Mouse (Mus musculus): ENCODE data around the gene A330070K13Rik. TPM values are rescaled to one million over a fixed set of nuclear protein-coding genes. Genes with fewer than 3 reads are reported as not detected.

The A330070K13Rik gene
- polyA plus RNA-seq, 1 experiment from 2014 or later, result not detected

- no peaks in the 10 kb centered on the region for H3K36me3 ChIP-seq (ENCODE audit: control insufficient read depth, insufficient read depth)
- H3K4me3 ChIP-seq (ENCODE audit: low read depth, low read length), result no peak overlapping the region
- H3K9me3 ChIP-seq (replicated peaks; ENCODE audit: control insufficient read depth, low read length), result 0 out of 2 replicates have a peak, but pooled peaks cover 2% of the 10 kb centered on the region
- no peaks in the 10 kb centered on the region for H3K4me1 ChIP-seq (ENCODE audit: control insufficient read depth, low read depth, low read length)
- WGBS (ENCODE audit: insufficient replicate concordance), result 60% methylated on average over 7 of the region's 7 CpGs
- H3K9ac ChIP-seq (ENCODE audit: low read depth, low read length), result no peak overlapping the region
- H3K27ac ChIP-seq (ENCODE audit: low read length), result no peak overlapping the region
- no peaks in the 10 kb centered on the region for H3K27me3 ChIP-seq (ENCODE audit: control insufficient read depth, insufficient read depth, low read depth, low read length)
- ATAC-seq (ENCODE audit: low read depth), result no peak
- no peak overlapping the region for H3K4me2 ChIP-seq (ENCODE audit: low read depth, low read length)
Observed at GRCm38 (mm10) chr5:130386418-130386817, 2.0 kb upstream of the A330070K13Rik start.

GRCm38 (mm10) chr5:130375411-130375810 lies 9.0 kb downstream of the A330070K13Rik start:
- no peak for ATAC-seq (ENCODE audit: low read depth)
- 81% methylated on average over 3 of the region's 3 CpGs for WGBS (ENCODE audit: insufficient replicate concordance)
- Histone ChIP-seq H3K4me1 (ENCODE audit: control insufficient read depth, low read depth, low read length) (no peaks in the 10 kb centered on the region), H3K9ac (ENCODE audit: low read depth, low read length) (no peak overlapping the region), H3K27ac (ENCODE audit: low read length) (no peak overlapping the region), H3K4me3 (ENCODE audit: low read depth, low read length) (no peak overlapping the region), H3K4me2 (ENCODE audit: low read depth, low read length) (no peak overlapping the region), H3K27me3 (ENCODE audit: control insufficient read depth, insufficient read depth, low read depth, low read length) (no peaks in the 10 kb centered on the region), H3K9me3 (replicated peaks; ENCODE audit: control insufficient read depth, low read length) (no peaks in the 10 kb centered on the region; the same call in 1 of the 2 replicates), H3K36me3 (ENCODE audit: control insufficient read depth, insufficient read depth) (no peaks in the 10 kb centered on the region)

DNA sequence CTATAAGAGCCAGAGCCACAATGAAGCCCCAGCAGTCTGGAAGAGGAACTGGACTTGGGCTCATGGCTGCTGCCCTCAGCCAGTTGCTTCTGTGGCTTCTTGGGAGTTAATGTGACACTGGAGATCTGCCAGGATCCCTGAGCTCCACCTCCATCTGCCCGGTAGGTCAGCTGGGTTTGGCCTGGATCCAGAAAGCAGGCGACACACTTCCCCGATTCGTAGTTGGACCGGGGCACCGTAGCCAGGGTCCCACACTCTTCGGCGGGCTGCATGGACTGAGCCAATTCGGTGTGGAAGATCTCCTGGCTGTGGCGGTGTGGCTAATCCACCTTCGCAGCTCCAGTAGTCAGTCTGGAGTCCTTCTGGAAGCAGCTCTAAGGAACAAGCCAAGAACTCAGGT lies 15.2 kb downstream of the A330070K13Rik start, which contains the start of gene Caln1:
Gene Caln1 (plus strand): TSS at position 219 of the 400 bp plus-strand sequence.
- no peaks in the 10 kb centered on the region for H3K9me3 ChIP-seq (replicated peaks; ENCODE audit: control insufficient read depth, low read length)
- H3K9ac ChIP-seq (ENCODE audit: low read depth, low read length), result no peak within 1 kb of the TSS
- no peak within 1 kb of the TSS for H3K27ac ChIP-seq (ENCODE audit: low read length)
- H3K27me3 ChIP-seq (ENCODE audit: control insufficient read depth, insufficient read depth, low read depth, low read length), result no peaks in the 10 kb centered on the region
- H3K36me3 ChIP-seq (ENCODE audit: control insufficient read depth, insufficient read depth), result no peaks in the 10 kb centered on the region
- no peak for ATAC-seq (ENCODE audit: low read depth)
- no peak within 1 kb of the TSS for H3K4me2 ChIP-seq (ENCODE audit: low read depth, low read length)
- no peaks in the 10 kb centered on the region for H3K4me1 ChIP-seq (ENCODE audit: control insufficient read depth, low read depth, low read length)
- 79% methylated on average over 11 of the region's 11 CpGs for WGBS (ENCODE audit: insufficient replicate concordance)
- no peak within 1 kb of the TSS for H3K4me3 ChIP-seq (ENCODE audit: low read depth, low read length)

GRCm38 (mm10) chr5:130368236-130368635 lies 16.2 kb downstream of the A330070K13Rik start:
- Histone ChIP-seq H3K27ac (ENCODE audit: low read length) (no peak overlapping the region), H3K4me3 (ENCODE audit: low read depth, low read length) (no peak overlapping the region), H3K9ac (ENCODE audit: low read depth, low read length) (no peak overlapping the region), H3K4me1 (ENCODE audit: control insufficient read depth, low read depth, low read length) (no peaks in the 10 kb centered on the region), H3K4me2 (ENCODE audit: low read depth, low read length) (no peak overlapping the region), H3K27me3 (ENCODE audit: control insufficient read depth, insufficient read depth, low read depth, low read length) (no peaks in the 10 kb centered on the region), H3K36me3 (ENCODE audit: control insufficient read depth, insufficient read depth) (no peaks in the 10 kb centered on the region), H3K9me3 (replicated peaks; ENCODE audit: control insufficient read depth, low read length) (no peaks in the 10 kb centered on the region)
- no peak for ATAC-seq (ENCODE audit: low read depth)
- 59% methylated on average over 6 of the region's 6 CpGs for WGBS (ENCODE audit: insufficient replicate concordance)

- Histone ChIP-seq H3K36me3 (ENCODE audit: control insufficient read depth, insufficient read depth) (no peaks in the 10 kb centered on the region), H3K4me2 (ENCODE audit: low read depth, low read length) (no peak overlapping the region), H3K9me3 (replicated peaks; ENCODE audit: control insufficient read depth, low read length) (no peaks in the 10 kb centered on the region), H3K4me1 (ENCODE audit: control insufficient read depth, low read depth, low read length) (no peaks in the 10 kb centered on the region), H3K27me3 (ENCODE audit: control insufficient read depth, insufficient read depth, low read depth, low read length) (no peaks in the 10 kb centered on the region), H3K27ac (ENCODE audit: low read length) (no peak overlapping the region), H3K4me3 (ENCODE audit: low read depth, low read length) (no peak overlapping the region), H3K9ac (ENCODE audit: low read depth, low read length) (no peak overlapping the region)
- WGBS (ENCODE audit: insufficient replicate concordance), result 48% methylated on average over 3 of the region's 3 CpGs
- ATAC-seq (ENCODE audit: low read depth), result no peak
Observed at GRCm38 (mm10) chr5:130363773-130364172, 20.7 kb downstream of the A330070K13Rik start.

GRCm38 (mm10) chr5:130363111-130363510 lies 21.3 kb downstream of the A330070K13Rik start:
- H3K36me3 ChIP-seq (ENCODE audit: control insufficient read depth, insufficient read depth), result no peaks in the 10 kb centered on the region
- ATAC-seq (ENCODE audit: low read depth), result no peak
- no peaks in the 10 kb centered on the region for H3K4me1 ChIP-seq (ENCODE audit: control insufficient read depth, low read depth, low read length)
- H3K4me3 ChIP-seq (ENCODE audit: low read depth, low read length), result no peak overlapping the region
- H3K9ac ChIP-seq (ENCODE audit: low read depth, low read length), result no peak overlapping the region
- no peaks in the 10 kb centered on the region for H3K27me3 ChIP-seq (ENCODE audit: control insufficient read depth, insufficient read depth, low read depth, low read length)
- H3K4me2 ChIP-seq (ENCODE audit: low read depth, low read length), result no peak overlapping the region
- H3K9me3 ChIP-seq (replicated peaks; ENCODE audit: control insufficient read depth, low read length), result no peaks in the 10 kb centered on the region
- 51% methylated on average over 4 of the region's 4 CpGs for WGBS (ENCODE audit: insufficient replicate concordance)
- H3K27ac ChIP-seq (ENCODE audit: low read length), result no peak overlapping the region

DNA sequence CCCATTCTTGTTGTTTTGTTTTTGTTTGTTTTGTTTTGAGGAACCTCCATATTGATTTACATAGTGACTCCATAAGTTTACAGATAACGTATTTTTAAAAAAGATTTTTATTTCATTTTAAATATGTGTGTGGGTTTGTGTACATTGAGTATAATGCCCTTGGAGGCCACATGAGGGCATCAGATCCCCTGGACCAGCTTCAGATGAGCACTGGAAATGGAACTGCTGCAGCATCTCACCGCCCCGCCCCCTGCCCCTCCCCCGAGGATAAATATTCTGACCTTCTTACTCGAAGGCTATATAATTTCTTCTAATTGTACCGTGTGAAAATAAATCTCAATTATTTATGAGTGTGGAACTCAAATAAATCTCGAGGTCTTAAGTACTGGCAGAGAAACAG lies 29.2 kb downstream of the A330070K13Rik start:
- no peak overlapping the region for H3K9ac ChIP-seq (ENCODE audit: low read depth, low read length)
- H3K9me3 ChIP-seq (replicated peaks; ENCODE audit: control insufficient read depth, low read length), result no peaks in the 10 kb centered on the region
- 49% methylated on average over 7 of the region's 7 CpGs for WGBS (ENCODE audit: insufficient replicate concordance)
- H3K4me2 ChIP-seq (ENCODE audit: low read depth, low read length), result no peak overlapping the region
- no peaks in the 10 kb centered on the region for H3K36me3 ChIP-seq (ENCODE audit: control insufficient read depth, insufficient read depth)
- ATAC-seq (ENCODE audit: low read depth), result no peak
- no peaks in the 10 kb centered on the region for H3K27me3 ChIP-seq (ENCODE audit: control insufficient read depth, insufficient read depth, low read depth, low read length)
- no peak overlapping the region for H3K4me3 ChIP-seq (ENCODE audit: low read depth, low read length)
- no peak overlapping the region for H3K27ac ChIP-seq (ENCODE audit: low read length)
- no peaks in the 10 kb centered on the region for H3K4me1 ChIP-seq (ENCODE audit: control insufficient read depth, low read depth, low read length)

DNA sequence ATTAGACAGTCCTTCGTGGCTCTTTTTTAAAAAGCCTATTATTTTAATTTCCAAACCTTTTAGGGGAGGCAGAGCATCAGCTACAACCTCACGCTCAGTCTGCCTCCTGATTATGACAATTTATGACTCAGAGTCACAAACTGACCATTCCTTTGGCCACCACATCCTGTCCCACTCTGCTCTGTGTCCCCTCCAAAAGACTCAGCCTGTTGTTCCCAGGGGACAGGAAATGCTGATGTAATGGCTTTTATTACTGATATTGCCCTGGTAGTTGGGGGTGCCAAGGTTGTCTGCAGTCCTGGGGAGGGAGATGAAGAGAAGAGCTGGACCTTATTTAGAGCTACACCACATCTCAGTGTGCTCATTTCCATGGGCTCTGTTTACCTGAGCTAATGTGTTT lies 38.6 kb downstream of the A330070K13Rik start:
- Histone ChIP-seq H3K27me3 (ENCODE audit: control insufficient read depth, insufficient read depth, low read depth, low read length) (no peaks in the 10 kb centered on the region), H3K27ac (ENCODE audit: low read length) (no peak overlapping the region), H3K4me3 (ENCODE audit: low read depth, low read length) (no peak overlapping the region), H3K4me2 (ENCODE audit: low read depth, low read length) (no peak overlapping the region), H3K36me3 (ENCODE audit: control insufficient read depth, insufficient read depth) (no peaks in the 10 kb centered on the region), H3K9me3 (replicated peaks; ENCODE audit: control insufficient read depth, low read length) (no peaks in the 10 kb centered on the region), H3K4me1 (ENCODE audit: control insufficient read depth, low read depth, low read length) (no peaks in the 10 kb centered on the region), H3K9ac (ENCODE audit: low read depth, low read length) (no peak overlapping the region)
- 50% methylated on average over 2 of the region's 2 CpGs for WGBS (ENCODE audit: insufficient replicate concordance)
- ATAC-seq (ENCODE audit: low read depth), result no peak

DNA sequence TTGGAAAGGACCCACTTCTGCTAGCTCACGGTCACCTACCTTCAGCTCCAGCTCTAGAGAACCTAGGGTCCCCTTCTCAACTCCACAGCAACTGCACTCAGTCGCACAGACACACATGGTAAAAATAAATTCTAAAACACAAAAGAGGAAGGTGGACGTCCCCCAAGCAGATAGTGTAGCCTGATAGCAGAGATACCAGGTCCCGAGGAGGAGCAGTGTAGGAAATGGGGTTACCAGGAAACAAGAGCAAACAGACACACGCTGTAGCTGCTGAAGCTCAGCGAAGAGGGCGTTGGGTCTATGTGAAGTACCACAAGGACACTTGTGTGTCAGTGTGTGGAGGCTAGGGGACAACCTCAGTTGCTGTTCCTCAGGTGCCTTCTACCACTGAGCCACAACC lies 39.4 kb downstream of the A330070K13Rik start:
- no peaks in the 10 kb centered on the region for H3K9me3 ChIP-seq (replicated peaks; ENCODE audit: control insufficient read depth, low read length)
- peaks cover 3% of the 10 kb centered on the region; the same call in 1 of the 2 replicates for H3K36me3 ChIP-seq (ENCODE audit: control insufficient read depth, insufficient read depth)
- no peaks in the 10 kb centered on the region for H3K27me3 ChIP-seq (ENCODE audit: control insufficient read depth, insufficient read depth, low read depth, low read length)
- no peak overlapping the region for H3K27ac ChIP-seq (ENCODE audit: low read length)
- no peak for ATAC-seq (ENCODE audit: low read depth)
- H3K4me2 ChIP-seq (ENCODE audit: low read depth, low read length), result no peak overlapping the region
- no peaks in the 10 kb centered on the region for H3K4me1 ChIP-seq (ENCODE audit: control insufficient read depth, low read depth, low read length)
- H3K9ac ChIP-seq (ENCODE audit: low read depth, low read length), result no peak overlapping the region
- 45% methylated on average over 7 of the region's 7 CpGs for WGBS (ENCODE audit: insufficient replicate concordance)
- H3K4me3 ChIP-seq (ENCODE audit: low read depth, low read length), result no peak overlapping the region

Measured in liver, embryonic 16.5 days (tissue).